Mouse (Mus musculus): Measurements from ENCODE around the gene Tshr. TPM values are rescaled to one million over a fixed set of nuclear protein-coding genes. Genes with fewer than 3 reads are reported as not detected.
A peak's percentile ranks its signal among the peaks of the same experiment; 100 is the strongest.
"Not testable (repeated sequence)": the region's sequence is repeated elsewhere in the genome, so short reads cannot be mapped to it uniquely, and the experiment has no call there.

The Tshr gene
- polyA plus RNA-seq, 1 experiment from 2014 or later: 0.02 TPM

- TF ChIP-seq CTCF (IDR thresholded peaks at IDR 0.05; ENCODE audit: low read depth): no peak
- no peaks in the 10 kb centered on the region for H3K9me3 ChIP-seq (ENCODE audit: low read length)
- 70% methylated on average over 2 of the region's 2 CpGs for WGBS (ENCODE audit: insufficient replicate concordance)
- peaks cover 42% of the 10 kb centered on the region for H3K36me3 ChIP-seq (replicated peaks; ENCODE audit: insufficient read depth, low read length)
- H3K4me3 ChIP-seq (ENCODE audit: low read depth, low read length): no peak overlapping the region
- ATAC-seq (no peak), DNase-seq (no peak)
- H3K27ac ChIP-seq (ENCODE audit: low read depth): no peak overlapping the region
- H3K4me1 ChIP-seq (ENCODE audit: insufficient read depth): peaks cover 12% of the 10 kb centered on the region
- H3K9ac ChIP-seq (replicated peaks): no peak overlapping the region
- H3K27me3 ChIP-seq (ENCODE audit: insufficient read depth, low read length): no peaks in the 10 kb centered on the region
- no peak overlapping the region for H3K4me2 ChIP-seq (ENCODE audit: low read depth, low read length)
Measured at GRCm38 (mm10) chr12:91579665-91580064, 195.3 kb downstream of the Tshr start.

- no peaks in the 10 kb centered on the region for H3K9me3 ChIP-seq (ENCODE audit: low read length)
- H3K36me3 ChIP-seq (replicated peaks; ENCODE audit: insufficient read depth, low read length): peaks cover 42% of the 10 kb centered on the region
- no peaks in the 10 kb centered on the region for H3K27me3 ChIP-seq (ENCODE audit: insufficient read depth, low read length)
- no peak overlapping the region for H3K4me3 ChIP-seq (ENCODE audit: low read depth, low read length)
- peaks cover 15% of the 10 kb centered on the region for H3K4me1 ChIP-seq (ENCODE audit: insufficient read depth)
- WGBS (ENCODE audit: insufficient replicate concordance): 69% methylated on average over 6 of the region's 6 CpGs
- no peak for DNase-seq
- H3K4me2 ChIP-seq (ENCODE audit: low read depth, low read length): peak overlapping the region; percentile 54
- peak overlapping the region; percentile 41; the same call in 1 of the 2 replicates for H3K9ac ChIP-seq (replicated peaks)
- TF ChIP-seq EP300 (IDR thresholded peaks at IDR 0.05; ENCODE audit: low read depth) (no peak), CTCF (IDR thresholded peaks at IDR 0.05; ENCODE audit: low read depth) (no peak)
- peak overlapping the region; percentile 7; the same call in 1 of the 2 replicates for H3K27ac ChIP-seq (ENCODE audit: low read depth)
- ATAC-seq: no peak
Measured at GRCm38 (mm10) chr12:91581204-91582070, 197.1 kb downstream of the Tshr start.

- no peak overlapping the region for H3K9ac ChIP-seq (replicated peaks)
- TF ChIP-seq CTCF (IDR thresholded peaks at IDR 0.05; ENCODE audit: low read depth): no peak
- TF ChIP-seq EP300 (IDR thresholded peaks at IDR 0.05; ENCODE audit: low read depth): no peak
- peaks cover 22% of the 10 kb centered on the region for H3K4me1 ChIP-seq (ENCODE audit: insufficient read depth)
- H3K4me2 ChIP-seq (ENCODE audit: low read depth, low read length): no peak overlapping the region
- H3K4me3 ChIP-seq (ENCODE audit: low read depth, low read length): no peak overlapping the region
- 0 out of 2 replicates have a peak overlapping the region, but pooled peaks have one; percentile 22 for H3K27ac ChIP-seq (ENCODE audit: low read depth)
- no peaks in the 10 kb centered on the region for H3K27me3 ChIP-seq (ENCODE audit: insufficient read depth, low read length)
- no peaks in the 10 kb centered on the region for H3K9me3 ChIP-seq (ENCODE audit: low read length)
- no peak for DNase-seq
- no peak for ATAC-seq
- 58% methylated on average over 6 of the region's 6 CpGs for WGBS (ENCODE audit: insufficient replicate concordance)
- H3K36me3 ChIP-seq (replicated peaks; ENCODE audit: insufficient read depth, low read length): peaks cover 36% of the 10 kb centered on the region
Measured at GRCm38 (mm10) chr12:91582362-91583002, 198.1 kb downstream of the Tshr start.

GRCm38 (mm10) chr12:91583409-91583808, 199.0 kb downstream of the Tshr start:
- H3K4me2 ChIP-seq (ENCODE audit: low read depth, low read length): no peak overlapping the region
- no peak overlapping the region for H3K4me3 ChIP-seq (ENCODE audit: low read depth, low read length)
- peaks cover 24% of the 10 kb centered on the region for H3K4me1 ChIP-seq (ENCODE audit: insufficient read depth)
- WGBS (ENCODE audit: insufficient replicate concordance): 79% methylated on average over 6 of the region's 6 CpGs
- no peak for ATAC-seq
- H3K9ac ChIP-seq (replicated peaks): no peak overlapping the region
- no peaks in the 10 kb centered on the region for H3K27me3 ChIP-seq (ENCODE audit: insufficient read depth, low read length)
- H3K36me3 ChIP-seq (replicated peaks; ENCODE audit: insufficient read depth, low read length): peaks cover 29% of the 10 kb centered on the region
- no peaks in the 10 kb centered on the region for H3K9me3 ChIP-seq (ENCODE audit: low read length)
- no peak overlapping the region for H3K27ac ChIP-seq (ENCODE audit: low read depth)
- no peak for DNase-seq
- TF ChIP-seq CTCF (IDR thresholded peaks at IDR 0.05; ENCODE audit: low read depth): no peak
- TF ChIP-seq EP300 (IDR thresholded peaks at IDR 0.05; ENCODE audit: low read depth): no peak

GRCm38 (mm10) chr12:91585206-91585605, 200.8 kb downstream of the Tshr start:
- no peak overlapping the region for H3K4me2 ChIP-seq (ENCODE audit: low read depth, low read length)
- no peak for ATAC-seq
- H3K4me3 ChIP-seq (ENCODE audit: low read depth, low read length): no peak overlapping the region
- no peaks in the 10 kb centered on the region for H3K9me3 ChIP-seq (ENCODE audit: low read length)
- no peak overlapping the region for H3K9ac ChIP-seq (replicated peaks)
- 78% methylated on average over 3 of the region's 3 CpGs for WGBS (ENCODE audit: insufficient replicate concordance)
- H3K27me3 ChIP-seq (ENCODE audit: insufficient read depth, low read length): no peaks in the 10 kb centered on the region
- TF ChIP-seq EP300 (IDR thresholded peaks at IDR 0.05; ENCODE audit: low read depth) (no peak), CTCF (IDR thresholded peaks at IDR 0.05; ENCODE audit: low read depth) (no peak)
- no peak overlapping the region for H3K27ac ChIP-seq (ENCODE audit: low read depth)
- peaks cover 24% of the 10 kb centered on the region for H3K4me1 ChIP-seq (ENCODE audit: insufficient read depth)
- no peak for DNase-seq
- H3K36me3 ChIP-seq (replicated peaks; ENCODE audit: insufficient read depth, low read length): peaks cover 21% of the 10 kb centered on the region

GRCm38 (mm10) chr12:91585815-91586214, 201.5 kb downstream of the Tshr start:
- not testable (repeated sequence) for H3K4me2 ChIP-seq (ENCODE audit: low read depth, low read length); H3K27ac ChIP-seq (ENCODE audit: low read depth); ATAC-seq; H3K4me3 ChIP-seq (ENCODE audit: low read depth, low read length); H3K9me3 ChIP-seq (ENCODE audit: low read length); H3K9ac ChIP-seq (replicated peaks); DNase-seq; H3K27me3 ChIP-seq (ENCODE audit: insufficient read depth, low read length)
- Histone ChIP-seq H3K36me3 (replicated peaks; ENCODE audit: insufficient read depth, low read length) (peaks cover 21% of the 10 kb centered on the region), H3K4me1 (ENCODE audit: insufficient read depth) (peaks cover 26% of the 10 kb centered on the region)
- WGBS (ENCODE audit: insufficient replicate concordance): 91% methylated on average over 4 of the region's 4 CpGs
